In the genomic region with DNA sequence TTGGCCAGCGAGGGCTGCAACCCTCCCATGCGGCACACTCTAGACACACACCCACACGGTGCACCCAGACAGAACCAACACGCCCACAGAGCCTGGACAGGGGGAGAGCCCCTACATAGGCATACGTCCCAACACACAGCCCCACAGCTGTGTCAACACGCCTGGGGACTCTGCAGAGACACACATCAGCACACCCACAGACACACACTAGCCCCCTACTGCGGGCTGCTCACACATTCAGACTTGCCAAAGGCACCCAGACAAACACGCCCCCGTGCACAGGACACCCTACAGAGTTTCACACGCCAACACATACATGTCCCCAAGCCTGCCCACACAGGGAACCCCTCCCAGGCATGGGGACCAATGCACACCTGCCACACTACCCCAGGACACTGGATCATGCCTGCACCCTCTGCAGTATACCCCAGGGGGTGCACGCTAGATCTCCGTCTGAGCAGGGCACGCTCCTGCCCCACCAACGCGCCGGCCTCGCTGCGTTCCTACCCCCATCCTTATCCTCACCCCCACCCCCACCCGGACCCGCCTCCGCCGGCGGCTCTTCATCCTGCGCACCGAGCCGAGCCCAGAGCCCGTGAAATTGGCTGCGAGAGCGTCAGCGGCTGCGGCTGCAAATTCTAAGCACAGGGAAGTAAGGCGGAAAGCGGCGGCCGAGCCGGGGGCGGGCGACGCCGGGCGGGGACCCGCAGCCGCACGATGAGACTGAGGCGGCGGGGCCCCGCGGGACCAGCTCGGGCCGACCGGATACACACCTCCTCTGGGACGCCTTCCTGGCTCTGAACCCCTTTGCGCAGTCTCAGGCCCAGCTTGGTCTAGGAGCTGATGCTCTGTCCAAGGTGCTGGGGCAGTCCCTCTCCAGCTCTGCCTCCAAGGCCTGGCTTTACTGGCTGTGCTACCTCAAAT, we compare ENCODE assay signal across 8 mouse cellular contexts. TPM values are rescaled to one million over a fixed set of nuclear protein-coding genes. Genes with fewer than 3 reads are reported as not detected.
DNase-seq lines count a peak whose midpoint lies in the region; ATAC-seq and TF ChIP-seq lines count a peak whose summit lies in the region.

No protein-coding gene starts in this region.

- TF ChIP-seq EP300 in ES-Bruce4 (IDR thresholded peaks at IDR 0.05; ENCODE audit: insufficient read depth, low read depth, low read length): no peak

- peak; percentile 22 to 23 for DNase-seq in heart, adult 18-20 months
- no peak for DNase-seq in heart, adult 8-10 months (ENCODE audit: low spot score)
- DNase-seq in liver, embryonic 13.5 days: no peak
- DNase-seq in right cerebral cortex, postnatal 10 days (ENCODE audit: low spot score in 2 of 2): peak; percentile 75 to 80
- DNase-seq in cerebellum, postnatal 4 days (ENCODE audit: low spot score in 2 of 2): no peak

- no peaks in the 10 kb centered on the region for H3K9me3 ChIP-seq in ES-Bruce4 (replicated peaks; ENCODE audit: control insufficient read depth, insufficient read depth, low read length, poor library complexity, severe bottlenecking)
- H3K9me3 ChIP-seq in embryonic facial prominence, embryonic 13.5 days: no peaks in the 10 kb centered on the region
- H3K9me3 ChIP-seq in hindbrain, embryonic 16.5 days (ENCODE audit: control insufficient read depth, low read length): no peaks in the 10 kb centered on the region
- H3K9me3 ChIP-seq in liver, embryonic 13.5 days (replicated peaks): no peaks in the 10 kb centered on the region

- no peak for TF ChIP-seq POLR2A in ES-Bruce4 (IDR thresholded peaks at IDR 0.05; ENCODE audit: insufficient read depth, low read length)

- peak overlapping the region; percentile 22 for H3K4me3 ChIP-seq in ES-Bruce4 (ENCODE audit: low read depth, low read length)
- H3K4me3 ChIP-seq in embryonic facial prominence, embryonic 13.5 days: peak overlapping the region; percentile 30
- peak overlapping the region; percentile 40 for H3K4me3 ChIP-seq in hindbrain, embryonic 16.5 days (ENCODE audit: low read length)
- no peak overlapping the region for H3K4me3 ChIP-seq in liver, embryonic 13.5 days (replicated peaks)

- WGBS in embryonic facial prominence, embryonic 13.5 days: 9% methylated on average over 44 of the region's 53 CpGs
- WGBS in hindbrain, embryonic 16.5 days: 7% methylated on average over 47 of the region's 53 CpGs
- WGBS in liver, embryonic 13.5 days (ENCODE audit: insufficient replicate concordance): 8% methylated on average over 53 of the region's 53 CpGs

- no peaks in the 10 kb centered on the region for H3K4me1 ChIP-seq in ES-Bruce4 (ENCODE audit: control insufficient read depth, insufficient read depth, low read length)
- H3K4me1 ChIP-seq in embryonic facial prominence, embryonic 13.5 days: peaks cover 16% of the 10 kb centered on the region
- H3K4me1 ChIP-seq in hindbrain, embryonic 16.5 days (ENCODE audit: control insufficient read depth, insufficient read depth, low read depth, low read length): peaks cover 61% of the 10 kb centered on the region
- H3K4me1 ChIP-seq in liver, embryonic 13.5 days (replicated peaks): no peaks in the 10 kb centered on the region

- H3K27me3 ChIP-seq in ES-Bruce4 (ENCODE audit: control insufficient read depth, insufficient read depth, low read length, poor library complexity, severe bottlenecking): no peaks in the 10 kb centered on the region
- H3K27me3 ChIP-seq in embryonic facial prominence, embryonic 13.5 days: peaks cover 87% of the 10 kb centered on the region
- no peaks in the 10 kb centered on the region for H3K27me3 ChIP-seq in hindbrain, embryonic 16.5 days (replicated peaks; ENCODE audit: control insufficient read depth, insufficient read depth, low read length)
- H3K27me3 ChIP-seq in liver, embryonic 13.5 days: peaks cover 86% of the 10 kb centered on the region

- no peak overlapping the region for H3K27ac ChIP-seq in ES-Bruce4 (ENCODE audit: insufficient read depth, low read length)
- no peak overlapping the region for H3K27ac ChIP-seq in embryonic facial prominence, embryonic 13.5 days
- H3K27ac ChIP-seq in hindbrain, embryonic 16.5 days (ENCODE audit: low read depth, low read length): peak overlapping the region; percentile 50; the same call in 1 of the 2 replicates
- no peak overlapping the region for H3K27ac ChIP-seq in liver, embryonic 13.5 days

- TF ChIP-seq CTCF in ES-Bruce4 (IDR thresholded peaks at IDR 0.05; ENCODE audit: low read depth, low read length): no peak

- no peak overlapping the region; the same call in 1 of the 2 replicates for H3K9ac ChIP-seq in ES-Bruce4 (ENCODE audit: low read depth, poor library complexity, severe bottlenecking)
- peak overlapping the region; percentile 32; the same call in 1 of the 2 replicates for H3K9ac ChIP-seq in embryonic facial prominence, embryonic 13.5 days
- H3K9ac ChIP-seq in hindbrain, embryonic 16.5 days (ENCODE audit: low read depth, low read length): peak overlapping the region; percentile 67
- H3K9ac ChIP-seq in liver, embryonic 13.5 days: no peak overlapping the region

- no peak for ATAC-seq in embryonic facial prominence, embryonic 13.5 days (ENCODE audit: insufficient number of reproducible peaks, insufficient read depth, low FRiP score, low TSS enrichment, low read depth)
- peak; percentile 22 for ATAC-seq in hindbrain, embryonic 16.5 days
- no peak for ATAC-seq in liver, embryonic 13.5 days (ENCODE audit: low read depth)

- no peaks in the 10 kb centered on the region for H3K36me3 ChIP-seq in ES-Bruce4 (ENCODE audit: control insufficient read depth, insufficient read depth, low read length, poor library complexity, severe bottlenecking)
- H3K36me3 ChIP-seq in embryonic facial prominence, embryonic 13.5 days: no peaks in the 10 kb centered on the region
- no peaks in the 10 kb centered on the region for H3K36me3 ChIP-seq in hindbrain, embryonic 16.5 days (ENCODE audit: control insufficient read depth, insufficient read depth, low read length)
- H3K36me3 ChIP-seq in liver, embryonic 13.5 days: no peaks in the 10 kb centered on the region

- peak overlapping the region; percentile 58 for H3K4me2 ChIP-seq in embryonic facial prominence, embryonic 13.5 days
- H3K4me2 ChIP-seq in hindbrain, embryonic 16.5 days (ENCODE audit: low read length): peak overlapping the region; percentile 72
- 0 out of 2 replicates have a peak overlapping the region, but pooled peaks have one; percentile 21 for H3K4me2 ChIP-seq in liver, embryonic 13.5 days

RNA-seq across cellular contexts. Expression of gene Elfn2, which starts 6.0 kb away (rescaled TPM):
- total RNA-seq in heart, adult 18-20 months (2021): 1 to 10 TPM; 1.6 to 2.2 TPM
- total RNA-seq in heart, adult 8-10 months (2022): 1 to 10 TPM; 1.9 to 4.4 (median 2.5) TPM
- 0.07 and 0.12 TPM in 2 replicates for polyA plus RNA-seq in ES-Bruce4 (2011; ENCODE audit: insufficient read depth, insufficient read length, low read depth, missing spikeins)
- polyA plus RNA-seq in embryonic facial prominence, embryonic 13.5 days (2015; fragmentation: Nextera tagmentation; extraction: Ambion mirVana): 0.06 TPM in 1 of 2 replicates, not detected in the other
- polyA plus RNA-seq in hindbrain, embryonic 16.5 days (2015; fragmentation: Nextera tagmentation; extraction: Ambion mirVana): 11.6 and 13.3 TPM in 2 replicates
- 0.01 TPM in 1 of 2 replicates, not detected in the other for polyA plus RNA-seq in liver, embryonic 13.5 days (2015; fragmentation: Nextera tagmentation; extraction: Ambion mirVana)

Comparison
In these comparisons a context has a peak if more than half of its experiments do, and no peak if none do; other contexts are left out.
1. DNase-seq: peak in heart, adult 18-20 months (2 of 2) and right cerebral cortex, postnatal 10 days (2 of 2); none in heart, adult 8-10 months (single experiment), liver, embryonic 13.5 days (single experiment) and cerebellum, postnatal 4 days (0 of 2).
2. H3K9ac ChIP-seq: peak in embryonic facial prominence, embryonic 13.5 days (single experiment) and hindbrain, embryonic 16.5 days (single experiment); none in ES-Bruce4 (single experiment) and liver, embryonic 13.5 days (single experiment).
3. H3K4me2 ChIP-seq: peak in every context shown above with its lines; median percentile 72 in hindbrain, embryonic 16.5 days; 58 in embryonic facial prominence, embryonic 13.5 days; 21 in liver, embryonic 13.5 days.
4. RNA of gene Elfn2, which starts 6.0 kb away (polyA plus RNA-seq): 11.6 to 13.3 TPM in hindbrain, embryonic 16.5 days; 0.07 to 0.12 TPM in ES-Bruce4, 0.06 TPM in embryonic facial prominence, embryonic 13.5 days and 0.01 TPM in liver, embryonic 13.5 days; every median in the first group is over 10 times any median in the second.